Mouse (Mus musculus): ENCODE measurements around the gene Taz.

- TF ChIP-seq CTCF (IDR thresholded peaks at IDR 0.05; ENCODE audit: extremely low read depth, insufficient read length, insufficient replicate concordance, low read depth, low read length) = no peak
- peak; percentile 38; the same call in 1 of the 2 replicates for TF ChIP-seq POLR2A (IDR thresholded peaks at IDR 0.05; ENCODE audit: low read depth, low read length)
Observed at GRCm38 (mm10) chrX:74254153-74254887, 27.4 kb upstream of the Taz start, which contains the start of gene Emd.
